Mouse (Mus musculus): ENCODE data around the gene Fchsd2. TPM values are rescaled to one million over a fixed set of nuclear protein-coding genes. Genes with fewer than 3 reads are reported as not detected.

Fchsd2 gene
- polyA plus RNA-seq, 1 experiment from 2014 or later: 45.5 TPM

DNA sequence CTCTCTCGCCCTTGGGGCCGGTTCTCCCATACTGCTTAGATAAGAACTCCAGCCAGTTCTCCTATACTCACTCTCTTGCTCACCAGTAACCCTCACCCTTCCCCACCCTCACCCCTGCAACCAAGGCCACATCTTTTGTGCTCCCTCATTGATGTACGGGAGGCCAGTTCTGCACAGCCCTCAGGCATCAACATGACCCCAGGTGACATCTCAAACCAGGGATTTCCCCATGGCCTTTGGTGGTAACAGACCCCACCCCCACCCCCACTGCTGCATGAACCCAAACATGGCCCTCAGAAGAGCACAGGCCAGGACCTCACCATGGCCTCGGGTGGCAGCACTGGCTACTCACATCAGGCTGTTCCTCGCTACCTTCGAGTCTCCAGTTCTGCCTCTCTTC, 23.4 kb upstream of the Fchsd2 start:
- H3K4me2 ChIP-seq (ENCODE audit: low read length): no peak overlapping the region
- H3K27me3 ChIP-seq (replicated peaks; ENCODE audit: control insufficient read depth, insufficient read depth, low read length): no peaks in the 10 kb centered on the region
- no peak for ATAC-seq
- H3K36me3 ChIP-seq (ENCODE audit: control insufficient read depth, insufficient read depth): no peaks in the 10 kb centered on the region
- H3K4me1 ChIP-seq (replicated peaks; ENCODE audit: control insufficient read depth, insufficient read depth, low read length): no peaks in the 10 kb centered on the region
- H3K9me3 ChIP-seq (ENCODE audit: control insufficient read depth, low read length): no peaks in the 10 kb centered on the region
- H3K9ac ChIP-seq (replicated peaks; ENCODE audit: low read depth, low read length): no peak overlapping the region
- no peak overlapping the region for H3K27ac ChIP-seq (ENCODE audit: low read length)
- WGBS: 82% methylated on average over 6 of the region's 6 CpGs
- no peak overlapping the region for H3K4me3 ChIP-seq (replicated peaks; ENCODE audit: low read length)

GRCm38 (mm10) chr7:101070406-101070805, 22.3 kb upstream of the Fchsd2 start:
- 53% methylated on average over 4 of the region's 4 CpGs for WGBS
- no peak overlapping the region for H3K9ac ChIP-seq (replicated peaks; ENCODE audit: low read depth, low read length)

GRCm38 (mm10) chr7:101071020-101071419, 21.6 kb upstream of the Fchsd2 start:
- Histone ChIP-seq H3K4me2 (ENCODE audit: low read length) (no peak overlapping the region), H3K27me3 (replicated peaks; ENCODE audit: control insufficient read depth, insufficient read depth, low read length) (no peaks in the 10 kb centered on the region), H3K4me1 (replicated peaks; ENCODE audit: control insufficient read depth, insufficient read depth, low read length) (no peaks in the 10 kb centered on the region), H3K36me3 (ENCODE audit: control insufficient read depth, insufficient read depth) (no peaks in the 10 kb centered on the region), H3K9ac (replicated peaks; ENCODE audit: low read depth, low read length) (no peak overlapping the region), H3K27ac (ENCODE audit: low read length) (no peak overlapping the region), H3K9me3 (ENCODE audit: control insufficient read depth, low read length) (no peaks in the 10 kb centered on the region), H3K4me3 (replicated peaks; ENCODE audit: low read length) (no peak overlapping the region)
- ATAC-seq: no peak
- 47% methylated on average over 6 of the region's 6 CpGs for WGBS

More at GRCm38 (mm10) chr7:101070406-101070805, 22.3 kb upstream of the Fchsd2 start:
- Histone ChIP-seq H3K4me2 (ENCODE audit: low read length) (no peak overlapping the region), H3K4me3 (replicated peaks; ENCODE audit: low read length) (no peak overlapping the region), H3K36me3 (ENCODE audit: control insufficient read depth, insufficient read depth) (no peaks in the 10 kb centered on the region), H3K9me3 (ENCODE audit: control insufficient read depth, low read length) (no peaks in the 10 kb centered on the region), H3K27me3 (replicated peaks; ENCODE audit: control insufficient read depth, insufficient read depth, low read length) (no peaks in the 10 kb centered on the region), H3K27ac (ENCODE audit: low read length) (no peak overlapping the region), H3K4me1 (replicated peaks; ENCODE audit: control insufficient read depth, insufficient read depth, low read length) (no peaks in the 10 kb centered on the region)
- no peak for ATAC-seq

DNA sequence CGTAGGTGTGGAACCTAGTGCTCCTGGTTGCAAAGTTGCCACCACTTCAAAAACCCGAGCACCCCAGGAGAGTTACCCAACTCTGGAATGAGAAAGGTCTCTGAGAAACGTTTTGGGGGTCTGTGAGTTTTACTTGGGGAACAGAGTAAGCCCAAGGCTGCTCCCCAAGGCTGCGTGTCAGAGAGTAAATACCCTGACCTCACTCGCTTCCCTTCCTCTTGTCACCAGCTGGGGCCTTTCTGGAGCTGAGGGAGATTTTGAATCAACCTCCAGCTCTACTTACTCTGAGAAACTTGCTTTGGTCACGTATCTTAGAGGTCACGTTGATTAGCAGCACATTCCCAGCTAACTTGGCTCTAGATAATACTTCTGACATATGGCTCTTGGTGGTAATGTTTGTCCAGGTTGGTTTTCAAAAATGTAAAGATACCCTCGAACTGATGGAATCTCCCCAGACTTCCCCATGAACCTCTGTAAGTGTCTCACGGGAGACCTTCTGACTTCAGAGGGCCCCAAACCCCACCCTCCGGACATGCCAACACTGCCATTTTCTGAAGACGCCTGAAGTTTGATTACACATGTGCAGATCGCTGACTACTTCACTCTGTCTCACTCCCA, 20.4 kb upstream of the Fchsd2 start:
- Histone ChIP-seq H3K27ac (ENCODE audit: low read length) (no peak overlapping the region), H3K4me1 (replicated peaks; ENCODE audit: control insufficient read depth, insufficient read depth, low read length) (no peaks in the 10 kb centered on the region), H3K27me3 (replicated peaks; ENCODE audit: control insufficient read depth, insufficient read depth, low read length) (no peaks in the 10 kb centered on the region), H3K9me3 (ENCODE audit: control insufficient read depth, low read length) (no peaks in the 10 kb centered on the region), H3K36me3 (ENCODE audit: control insufficient read depth, insufficient read depth) (no peaks in the 10 kb centered on the region), H3K4me3 (replicated peaks; ENCODE audit: low read length) (no peak overlapping the region), H3K9ac (replicated peaks; ENCODE audit: low read depth, low read length) (no peak overlapping the region), H3K4me2 (ENCODE audit: low read length) (no peak overlapping the region)
- 87% methylated on average over 12 of the region's 12 CpGs for WGBS
- ATAC-seq: no peak

- WGBS: 73% methylated on average over 8 of the region's 8 CpGs
- no peaks in the 10 kb centered on the region for H3K4me1 ChIP-seq (replicated peaks; ENCODE audit: control insufficient read depth, insufficient read depth, low read length)
- no peak overlapping the region for H3K4me3 ChIP-seq (replicated peaks; ENCODE audit: low read length)
- H3K36me3 ChIP-seq (ENCODE audit: control insufficient read depth, insufficient read depth): no peaks in the 10 kb centered on the region
- H3K27ac ChIP-seq (ENCODE audit: low read length): no peak overlapping the region
- H3K4me2 ChIP-seq (ENCODE audit: low read length): no peak overlapping the region
- no peak overlapping the region for H3K9ac ChIP-seq (replicated peaks; ENCODE audit: low read depth, low read length)
- no peaks in the 10 kb centered on the region for H3K9me3 ChIP-seq (ENCODE audit: control insufficient read depth, low read length)
- ATAC-seq: no peak
- H3K27me3 ChIP-seq (replicated peaks; ENCODE audit: control insufficient read depth, insufficient read depth, low read length): no peaks in the 10 kb centered on the region
These were observed 18.4 kb upstream of the Fchsd2 start for GRCm38 (mm10) chr7:101074170-101074767.

DNA sequence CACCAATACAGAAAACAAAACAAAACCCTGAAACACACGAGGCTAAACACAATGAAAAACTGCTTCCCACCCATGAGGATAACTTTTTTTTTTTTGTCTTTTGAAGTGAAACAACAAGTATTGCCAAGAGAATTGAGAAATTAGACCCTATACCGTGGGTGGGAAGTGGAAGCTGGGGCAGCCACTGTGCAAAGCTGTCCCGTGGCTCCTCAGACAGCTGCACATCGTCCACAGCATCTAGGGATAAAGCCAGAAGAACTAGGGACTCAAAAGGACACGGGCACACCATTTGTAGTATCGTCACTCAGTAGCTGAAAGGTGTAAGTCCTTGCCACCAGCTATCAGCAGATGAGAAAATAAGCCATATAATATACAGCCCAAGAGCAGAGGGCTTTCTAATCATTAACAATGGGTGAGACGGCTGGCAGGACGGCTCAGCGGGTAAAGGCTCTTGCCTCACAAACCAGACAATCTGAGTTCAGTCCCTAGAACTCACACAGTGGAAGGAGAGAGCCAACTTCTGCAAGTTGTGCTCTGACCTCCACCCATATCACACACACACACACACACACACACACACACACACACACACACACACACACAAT, 9.0 kb upstream of the Fchsd2 start:
- Histone ChIP-seq H3K36me3 (ENCODE audit: control insufficient read depth, insufficient read depth) (no peaks in the 10 kb centered on the region), H3K4me3 (replicated peaks; ENCODE audit: low read length) (no peak overlapping the region), H3K27ac (ENCODE audit: low read length) (no peak overlapping the region), H3K9ac (replicated peaks; ENCODE audit: low read depth, low read length) (no peak overlapping the region), H3K4me2 (ENCODE audit: low read length) (no peak overlapping the region), H3K9me3 (ENCODE audit: control insufficient read depth, low read length) (no peaks in the 10 kb centered on the region), H3K4me1 (replicated peaks; ENCODE audit: control insufficient read depth, insufficient read depth, low read length) (no peaks in the 10 kb centered on the region), H3K27me3 (replicated peaks; ENCODE audit: control insufficient read depth, insufficient read depth, low read length) (no peaks in the 10 kb centered on the region)
- 65% methylated on average over 9 of the region's 9 CpGs for WGBS
- ATAC-seq: no peak

GRCm38 (mm10) chr7:101084816-101085456, 7.7 kb upstream of the Fchsd2 start:
- WGBS: 91% methylated on average over 4 of the region's 4 CpGs
- Histone ChIP-seq H3K9ac (replicated peaks; ENCODE audit: low read depth, low read length) (no peak overlapping the region), H3K4me2 (ENCODE audit: low read length) (no peak overlapping the region), H3K9me3 (ENCODE audit: control insufficient read depth, low read length) (no peaks in the 10 kb centered on the region), H3K4me1 (replicated peaks; ENCODE audit: control insufficient read depth, insufficient read depth, low read length) (no peaks in the 10 kb centered on the region), H3K36me3 (ENCODE audit: control insufficient read depth, insufficient read depth) (no peaks in the 10 kb centered on the region), H3K27me3 (replicated peaks; ENCODE audit: control insufficient read depth, insufficient read depth, low read length) (no peaks in the 10 kb centered on the region), H3K27ac (ENCODE audit: low read length) (no peak overlapping the region), H3K4me3 (replicated peaks; ENCODE audit: low read length) (no peak overlapping the region)
- no peak for ATAC-seq

DNA sequence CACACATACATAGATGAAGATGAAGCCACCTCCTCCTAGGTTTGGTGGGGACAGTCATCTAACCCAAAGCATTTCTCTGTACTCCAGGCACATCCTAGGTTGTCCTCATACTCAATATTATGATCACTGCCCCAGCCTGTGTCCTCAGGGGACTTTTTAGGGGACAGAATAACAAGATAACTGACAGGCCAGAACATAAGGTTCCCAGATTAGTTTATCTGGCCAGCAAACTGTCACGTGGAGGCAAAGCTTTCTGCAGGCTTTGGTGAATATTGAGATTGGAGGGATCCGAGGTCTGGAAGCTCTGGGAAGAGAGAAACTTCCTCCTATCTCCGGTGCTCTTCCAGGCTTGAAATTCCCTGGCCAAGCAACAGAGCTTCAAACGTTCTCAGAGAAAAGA, 6.9 kb upstream of the Fchsd2 start:
- H3K9me3 ChIP-seq (ENCODE audit: control insufficient read depth, low read length): no peaks in the 10 kb centered on the region

GRCm38 (mm10) chr7:101088687-101089086, 4.0 kb upstream of the Fchsd2 start:
- Histone ChIP-seq H3K9ac (replicated peaks; ENCODE audit: low read depth, low read length) (no peak overlapping the region), H3K27ac (ENCODE audit: low read length) (no peak overlapping the region), H3K4me1 (replicated peaks; ENCODE audit: control insufficient read depth, insufficient read depth, low read length) (no peaks in the 10 kb centered on the region), H3K9me3 (ENCODE audit: control insufficient read depth, low read length) (no peaks in the 10 kb centered on the region), H3K36me3 (ENCODE audit: control insufficient read depth, insufficient read depth) (no peaks in the 10 kb centered on the region), H3K4me2 (ENCODE audit: low read length) (no peak overlapping the region), H3K4me3 (replicated peaks; ENCODE audit: low read length) (no peak overlapping the region), H3K27me3 (replicated peaks; ENCODE audit: control insufficient read depth, insufficient read depth, low read length) (no peaks in the 10 kb centered on the region)
- WGBS: 80% methylated on average over 4 of the region's 4 CpGs
- ATAC-seq: no peak

More for the DNA sequence above, 6.9 kb upstream of the Fchsd2 start:
- H3K9ac ChIP-seq (replicated peaks; ENCODE audit: low read depth, low read length): no peak overlapping the region
- WGBS: 72% methylated on average over 4 of the region's 4 CpGs
- H3K27ac ChIP-seq (ENCODE audit: low read length): no peak overlapping the region
- H3K36me3 ChIP-seq (ENCODE audit: control insufficient read depth, insufficient read depth): no peaks in the 10 kb centered on the region
- H3K4me3 ChIP-seq (replicated peaks; ENCODE audit: low read length): no peak overlapping the region
- H3K27me3 ChIP-seq (replicated peaks; ENCODE audit: control insufficient read depth, insufficient read depth, low read length): no peaks in the 10 kb centered on the region
- no peaks in the 10 kb centered on the region for H3K4me1 ChIP-seq (replicated peaks; ENCODE audit: control insufficient read depth, insufficient read depth, low read length)
- no peak for ATAC-seq
- no peak overlapping the region for H3K4me2 ChIP-seq (ENCODE audit: low read length)

Data from forebrain, embryonic 16.5 days (tissue).